Mouse (Mus musculus) retina, adult 2 months (tissue): ENCODE results near the gene Mtg1.
"Not testable (repeated sequence)": the region's sequence is repeated elsewhere in the genome, so short reads cannot be mapped to it uniquely, and the experiment has no call there.

Experiments
- DNase-seq: peaks from one replicate; pipeline ENCODE4 v3.0.0-alpha.2; 2012; ENCODE audit warnings: low read depth, low spot score

Mtg1 gene

GRCm38 (mm10) chr7:140126934-140127333, 10.4 kb upstream of the Mtg1 start:
- DNase-seq = no peak

GRCm38 (mm10) chr7:140127911-140128310, 9.5 kb upstream of the Mtg1 start:
- DNase-seq = no peak

GRCm38 (mm10) chr7:140132184-140132583, 5.2 kb upstream of the Mtg1 start:
- DNase-seq = not testable (repeated sequence)

- DNase-seq = not testable (repeated sequence)
Observed at GRCm38 (mm10) chr7:140134033-140134432, 3.3 kb upstream of the Mtg1 start.

GRCm38 (mm10) chr7:140135106-140135770, 2.1 kb upstream of the Mtg1 start:
- DNase-seq = no peak

- no peak for DNase-seq
Observed at GRCm38 (mm10) chr7:140138021-140138310, 602 bp downstream of the Mtg1 start.

- DNase-seq = peak; percentile 41
Observed at GRCm38 (mm10) chr7:140141350-140141749, 4.0 kb downstream of the Mtg1 start.

GRCm38 (mm10) chr7:140144550-140144949, 7.2 kb downstream of the Mtg1 start:
- DNase-seq = no peak

GRCm38 (mm10) chr7:140153383-140153782, 16.0 kb downstream of the Mtg1 start:
- DNase-seq = peak; percentile 13

- DNase-seq = peak; percentile 22
Observed at GRCm38 (mm10) chr7:140153829-140154217, 16.5 kb downstream of the Mtg1 start.

- peak; percentile 40 for DNase-seq
Observed at GRCm38 (mm10) chr7:140154218-140154927, 17.0 kb downstream of the Mtg1 start, which contains the start of gene Sprn. Gene Sprn (minus strand): TSS chr7:140154877.

- no peak for DNase-seq
Observed at GRCm38 (mm10) chr7:140160363-140160762, 23.0 kb downstream of the Mtg1 start.

GRCm38 (mm10) chr7:140164664-140165063, 27.3 kb downstream of the Mtg1 start, which contains the start of gene Olfr522:
Gene Olfr522 (minus strand): TSS chr7:140164764.
- DNase-seq = no peak

GRCm38 (mm10) chr7:140167950-140168349, 30.6 kb downstream of the Mtg1 start:
- DNase-seq = no peak

- no peak for DNase-seq
Observed at GRCm38 (mm10) chr7:140169386-140169785, 32.0 kb downstream of the Mtg1 start.

- DNase-seq = no peak
Observed at GRCm38 (mm10) chr7:140170863-140171262, 33.5 kb downstream of the Mtg1 start.

GRCm38 (mm10) chr7:140172936-140173335, 35.6 kb downstream of the Mtg1 start, which contains the start of gene Olfr523:
Gene Olfr523 (plus strand): TSS chr7:140173217.
- no peak for DNase-seq

GRCm38 (mm10) chr7:140179176-140179575, 41.8 kb downstream of the Mtg1 start:
- DNase-seq = no peak

GRCm38 (mm10) chr7:140180692-140181091, 43.3 kb downstream of the Mtg1 start:
- DNase-seq = no peak

GRCm38 (mm10) chr7:140184206-140184605, 46.8 kb downstream of the Mtg1 start:
- DNase-seq = no peak

- no peak for DNase-seq
Observed at GRCm38 (mm10) chr7:140186646-140187620, 49.6 kb downstream of the Mtg1 start.
